8 mouse cellular contexts compared by ENCODE assay signal in genomic region chr4:115057674-115058316, GRCm38 (mm10). TPM values are rescaled to one million over a fixed set of nuclear protein-coding genes. Genes with fewer than 3 reads are reported as not detected.
DNase-seq lines count a peak whose midpoint lies in the region; ATAC-seq lines count a peak whose summit lies in the region.

No protein-coding gene starts in this region.

- peak overlapping the region; percentile 40 for H3K4me3 ChIP-seq in limb, embryonic 13.5 days
- H3K4me3 ChIP-seq in neural tube, embryonic 13.5 days = peak overlapping the region; percentile 30

- DNase-seq in adrenal gland, postnatal 10 days = peak; percentile 22
- DNase-seq in adrenal gland, adult 2 months = no peak
- DNase-seq in ZHBTc4 (ENCODE audit: low read depth, low spot score) = peak; percentile 20
- DNase-seq in heart, adult 8-10 months (ENCODE audit: low spot score) = peak; percentile 26
- DNase-seq in layer of hippocampus, adult 18-20 months (ENCODE audit: low spot score in 2 of 2) = no peak
- no peak for DNase-seq in urinary bladder, postnatal 14 days (ENCODE audit: low spot score)

- 0 out of 2 replicates have a peak overlapping the region, but pooled peaks have one; percentile 69 for H3K4me2 ChIP-seq in limb, embryonic 13.5 days (replicated peaks)
- 0 out of 2 replicates have a peak overlapping the region, but pooled peaks have one; percentile 22 for H3K4me2 ChIP-seq in neural tube, embryonic 13.5 days

- H3K36me3 ChIP-seq in limb, embryonic 13.5 days = no peaks in the 10 kb centered on the region
- H3K36me3 ChIP-seq in neural tube, embryonic 13.5 days = no peaks in the 10 kb centered on the region

- H3K27ac ChIP-seq in limb, embryonic 13.5 days = peak overlapping the region; percentile 48; the same call in 1 of the 2 replicates
- H3K27ac ChIP-seq in neural tube, embryonic 13.5 days (replicated peaks) = peak overlapping the region; percentile 65

- WGBS in limb, embryonic 13.5 days = under 1% methylated on average over 33 of the region's 33 CpGs
- WGBS in neural tube, embryonic 13.5 days = under 1% methylated on average over 33 of the region's 33 CpGs

- H3K9ac ChIP-seq in limb, embryonic 13.5 days = 0 out of 2 replicates have a peak overlapping the region, but pooled peaks have one; percentile 45
- H3K9ac ChIP-seq in neural tube, embryonic 13.5 days = peak overlapping the region; percentile 49

- no peak for ATAC-seq in limb, embryonic 13.5 days (ENCODE audit: low FRiP score, low read depth)
- ATAC-seq in neural tube, embryonic 13.5 days (ENCODE audit: low read depth) = no peak; the same call in 1 of the 2 replicates

- H3K27me3 ChIP-seq in limb, embryonic 13.5 days = peaks cover 99% of the 10 kb centered on the region
- H3K27me3 ChIP-seq in neural tube, embryonic 13.5 days = peaks cover 98% of the 10 kb centered on the region

- H3K9me3 ChIP-seq in limb, embryonic 13.5 days = no peaks in the 10 kb centered on the region
- H3K9me3 ChIP-seq in neural tube, embryonic 13.5 days = no peaks in the 10 kb centered on the region

- peaks cover 16% of the 10 kb centered on the region for H3K4me1 ChIP-seq in limb, embryonic 13.5 days
- peaks cover 21% of the 10 kb centered on the region for H3K4me1 ChIP-seq in neural tube, embryonic 13.5 days (replicated peaks)

RNA-seq across cellular contexts. Expression of gene Tal1, which starts 1.6 kb away (rescaled TPM):
- 1 to 10 TPM; 5.4 to 7.7 TPM for total RNA-seq in adrenal gland, postnatal 10 days (2021)
- 1 to 10 TPM; 1.8 to 2.8 TPM for total RNA-seq in adrenal gland, adult 2 months (2021)
- 5.1 and 8.9 TPM in 2 replicates for polyA plus RNA-seq in adrenal gland, adult 2 months (2012; rRNA removed)
- 1 to 10 TPM; 2.5 to 3.6 (median 2.9) TPM for total RNA-seq in heart, adult 8-10 months (2022)
- 1.3 and 1.6 TPM in 2 replicates for polyA plus RNA-seq in limb, embryonic 13.5 days (2015; fragmentation: Nextera tagmentation; extraction: Ambion mirVana)
- 1.9 and 2.0 TPM in 2 replicates for polyA plus RNA-seq in neural tube, embryonic 13.5 days (2015; fragmentation: Nextera tagmentation; extraction: Ambion mirVana)
- 1 to 10 TPM in 1 of 2 experiments, under 1 TPM in 1; 0.84 to 1.3 TPM for total RNA-seq in layer of hippocampus, adult 18-20 months (2021)

RNA-seq across cellular contexts. Expression of gene Pdzk1ip1, which starts 30.7 kb away (rescaled TPM):
- 1 to 10 TPM in 1 of 2 experiments, under 1 TPM in 1; 0.99 to 1.9 TPM for total RNA-seq in adrenal gland, postnatal 10 days (2021)
- total RNA-seq in adrenal gland, adult 2 months (2021) = under 1 TPM; 0.48 to 0.61 TPM
- 5.1 and 10.0 TPM in 2 replicates for polyA plus RNA-seq in adrenal gland, adult 2 months (2012; rRNA removed)
- total RNA-seq in heart, adult 8-10 months (2022) = under 1 TPM in 2 of 4 experiments, not detected in 2; 0.71 to 0.86 TPM
- 6.9 and 8.6 TPM in 2 replicates for polyA plus RNA-seq in limb, embryonic 13.5 days (2015; fragmentation: Nextera tagmentation; extraction: Ambion mirVana)
- polyA plus RNA-seq in neural tube, embryonic 13.5 days (2015; fragmentation: Nextera tagmentation; extraction: Ambion mirVana) = 5.7 and 5.8 TPM in 2 replicates
- total RNA-seq in layer of hippocampus, adult 18-20 months (2021) = under 1 TPM; 0.41 to 0.67 TPM

RNA-seq across cellular contexts. Expression of gene Stil, which starts 57.8 kb away (rescaled TPM):
- total RNA-seq in adrenal gland, postnatal 10 days (2021) = 1 to 10 TPM; 2.6 to 4.1 TPM
- total RNA-seq in adrenal gland, adult 2 months (2021) = under 1 TPM; 0.31 to 0.58 TPM
- 0.10 and 0.13 TPM in 2 replicates for polyA plus RNA-seq in adrenal gland, adult 2 months (2012; rRNA removed)
- under 1 TPM in 1 of 4 experiments, not detected in 3; 0.26 TPM for total RNA-seq in heart, adult 8-10 months (2022)
- 10.7 and 11.8 TPM in 2 replicates for polyA plus RNA-seq in limb, embryonic 13.5 days (2015; fragmentation: Nextera tagmentation; extraction: Ambion mirVana)
- polyA plus RNA-seq in neural tube, embryonic 13.5 days (2015; fragmentation: Nextera tagmentation; extraction: Ambion mirVana) = 1.9 and 3.0 TPM in 2 replicates
- total RNA-seq in layer of hippocampus, adult 18-20 months (2021) = under 1 TPM; 0.15 to 0.20 TPM

Comparison
In these comparisons a context has a peak if more than half of its experiments do, and no peak if none do; other contexts are left out.
1. DNase-seq: peak in adrenal gland, postnatal 10 days (single experiment), ZHBTc4 (single experiment) and heart, adult 8-10 months (single experiment); none in adrenal gland, adult 2 months (single experiment), layer of hippocampus, adult 18-20 months (0 of 2) and urinary bladder, postnatal 14 days (single experiment).